Mouse (Mus musculus) embryonic facial prominence, embryonic 11.5 days (tissue): ENCODE results near the gene Sh2d2a. TPM values are rescaled to one million over a fixed set of nuclear protein-coding genes. Genes with fewer than 3 reads are reported as not detected.

ENCODE experiments used
- polyA plus RNA-seq: library from polyadenylated mRNA; unstranded; fragments of >200 nt; fragmentation: Nextera tagmentation; extraction: Ambion mirVana; gene quantifications from 2 replicates; pipeline ENCODE4 v1.2.1, GENCODE M21; 2014

Gene Sh2d2a
- polyA plus RNA-seq, 1 experiment from 2014 or later = not detected

Other genes starting within 250 kb of the Sh2d2a start
- gene Arhgef11, start 229.2 kb upstream of the Sh2d2a start, polyA plus RNA-seq = 11.7 and 13.6 TPM in 2 replicates
- 0.26 TPM in 1 of 2 replicates, not detected in the other for gene Lrrc71, start 98.1 kb upstream of the Sh2d2a start, polyA plus RNA-seq
- gene Ntrk1, start 51.6 kb upstream of the Sh2d2a start, polyA plus RNA-seq = 7.4 and 8.1 TPM in 2 replicates
- 0.86 and 0.94 TPM in 2 replicates for gene Insrr, start 49.8 kb upstream of the Sh2d2a start, polyA plus RNA-seq
- gene Pear1, start 22.4 kb upstream of the Sh2d2a start, polyA plus RNA-seq = 4.4 and 7.7 TPM in 2 replicates
- 21.5 and 21.7 TPM in 2 replicates for gene Prcc, start 38.9 kb downstream of the Sh2d2a start, polyA plus RNA-seq
- gene Hdgf, start 59.6 kb downstream of the Sh2d2a start, polyA plus RNA-seq = 269 and 289 TPM in 2 replicates
- gene Mrpl24, start 72.8 kb downstream of the Sh2d2a start, polyA plus RNA-seq = 73.6 and 79.3 TPM in 2 replicates
- gene Isg20l2, start 83.6 kb downstream of the Sh2d2a start, polyA plus RNA-seq = 51.5 and 52.3 TPM in 2 replicates
- 13.5 and 16.0 TPM in 2 replicates for gene Rrnad1, start 84.0 kb downstream of the Sh2d2a start, polyA plus RNA-seq
- 626 and 642 TPM in 2 replicates for gene Crabp2, start 101.9 kb downstream of the Sh2d2a start, polyA plus RNA-seq
- 15.1 and 16.2 TPM in 2 replicates for gene Nes, start 124.3 kb downstream of the Sh2d2a start, polyA plus RNA-seq
- 0.06 TPM in 1 of 2 replicates, not detected in the other for gene Bcan, start 153.5 kb downstream of the Sh2d2a start, polyA plus RNA-seq
- gene Hapln2, start 180.8 kb downstream of the Sh2d2a start, polyA plus RNA-seq = 0.32 TPM in 1 of 2 replicates, not detected in the other
- 34.7 and 37.8 TPM in 2 replicates for gene Gpatch4, start 196.4 kb downstream of the Sh2d2a start, polyA plus RNA-seq
- 157 and 169 TPM in 2 replicates for gene Naxe, start 211.7 kb downstream of the Sh2d2a start, polyA plus RNA-seq
- gene Ttc24, start 231.5 kb downstream of the Sh2d2a start, polyA plus RNA-seq = 0.08 and 0.11 TPM in 2 replicates
- gene Iqgap3, start 235.2 kb downstream of the Sh2d2a start, polyA plus RNA-seq = 17.8 and 18.1 TPM in 2 replicates